Mouse (Mus musculus) testis, adult 2 months (tissue): Measurements from ENCODE around the gene Olfr1447. TPM values are rescaled to one million over a fixed set of nuclear protein-coding genes. Genes with fewer than 3 reads are reported as not detected.

Source experiments
- H3K27ac ChIP-seq: fragments of 200-500 bp; 2 replicates; pipeline ENCODE4 v1.5.1; 2012; ENCODE audit warnings: low read depth, low read length; ENCODE audit not compliant: control insufficient read depth, insufficient read depth
- H3K27me3 ChIP-seq: fragments of 200-500 bp; 2 replicates; pipeline ENCODE4 v1.6.1; 2012; ENCODE audit warnings: mild to moderate bottlenecking, low read length, moderate library complexity; ENCODE audit not compliant: control insufficient read depth, insufficient read depth
- H3K36me3 ChIP-seq: fragments of 200-500 bp; 2 replicates; pipeline ENCODE4 v1.6.1; 2012; ENCODE audit warnings: mild to moderate bottlenecking, low read length; ENCODE audit not compliant: control insufficient read depth, insufficient read depth
- H3K4me1 ChIP-seq: fragments of 200-500 bp; 2 replicates; pipeline ENCODE4 v1.6.1; 2012; ENCODE audit warnings: low read length; ENCODE audit not compliant: control insufficient read depth, insufficient read depth
- H3K4me3 ChIP-seq: fragments of 200-500 bp; 2 replicates; pipeline ENCODE4 v1.5.1; 2012; ENCODE audit warnings: low read depth, mild to moderate bottlenecking, low read length, moderate library complexity, mixed read lengths; ENCODE audit not compliant: control insufficient read depth
- CTCF ChIP-seq: fragments of 200-500 bp; IDR thresholded peaks from 2 replicates; pipeline ENCODE4 v1.5.1; 2012; ENCODE audit warnings: low read depth, mild to moderate bottlenecking, inconsistent platforms, low read length, moderate library complexity; ENCODE audit not compliant: control insufficient read depth, insufficient read depth, insufficient replicate concordance
- POLR2A ChIP-seq: fragments of 200-500 bp; IDR thresholded peaks from 2 replicates; pipeline ENCODE4 v1.6.1; 2012; ENCODE audit warnings: low read depth, mild to moderate bottlenecking, inconsistent platforms, low read length, moderate library complexity; ENCODE audit not compliant: control insufficient read depth
- polyA plus RNA-seq: library from polyadenylated mRNA; depleted of rRNA; stranded (reverse); fragments of >200 nt; gene quantifications from 2 replicates; pipeline ENCODE4 v1.2.3, GENCODE M21; 2012; rRNA removed

Gene Olfr1447
- not detected in 2 replicates for polyA plus RNA-seq

DNA sequence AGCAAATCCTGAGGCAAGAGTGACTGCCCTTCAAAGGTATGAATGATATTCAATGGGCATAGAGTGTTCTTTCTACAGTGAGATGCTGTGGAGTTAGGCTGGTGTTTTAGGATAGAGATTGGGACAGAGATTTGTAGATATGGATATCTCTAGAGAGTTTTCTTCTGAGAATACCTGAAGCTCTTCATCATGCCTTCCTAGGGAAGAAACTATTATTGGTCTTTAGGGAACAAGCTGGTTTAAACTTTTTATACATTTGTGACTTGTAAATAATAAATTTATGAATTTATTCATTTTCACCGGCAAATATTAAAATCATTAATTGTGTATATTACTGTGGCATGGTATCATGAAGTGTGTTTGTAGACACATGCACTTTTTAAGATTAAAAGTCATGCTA is at the start of gene Olfr1447:
Gene Olfr1447, minus strand, starts transcription at position 101 of the 400 bp plus-strand sequence.
- no peaks in the 10 kb centered on the region for H3K4me1 ChIP-seq
- TF ChIP-seq CTCF (no peak), POLR2A (no peak)
- H3K36me3 ChIP-seq: no peaks in the 10 kb centered on the region
- H3K27me3 ChIP-seq: no peaks in the 10 kb centered on the region
- no peak within 1 kb of the TSS for H3K4me3 ChIP-seq
- H3K27ac ChIP-seq: no peak within 1 kb of the TSS

DNA sequence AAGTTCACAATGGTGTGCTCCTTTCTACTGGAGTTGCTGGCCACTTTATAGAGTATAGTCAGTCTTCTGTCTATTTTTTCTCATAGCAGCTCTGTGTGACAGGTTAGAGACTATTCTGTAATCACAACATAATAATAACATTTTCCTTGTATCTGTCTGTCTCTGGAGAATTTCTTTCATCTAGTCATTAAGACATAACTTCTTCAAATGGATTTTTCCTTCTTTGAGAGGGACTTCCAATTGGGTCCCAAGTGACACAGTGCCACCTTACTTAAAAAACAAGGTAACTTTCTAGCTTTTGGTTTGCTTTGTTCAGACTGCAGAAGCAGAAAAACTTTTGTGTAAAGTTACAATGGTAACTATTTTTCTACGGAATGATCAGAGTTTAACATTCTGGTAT is 46.4 kb upstream of the Olfr1447 start, which contains the start of gene Olfr1450:
Gene Olfr1450, plus strand, starts transcription at position 301 of the 400 bp plus-strand sequence.
- Histone ChIP-seq H3K27me3 (no peaks in the 10 kb centered on the region), H3K27ac (no peak within 1 kb of the TSS), H3K4me3 (no peak within 1 kb of the TSS), H3K36me3 (no peaks in the 10 kb centered on the region), H3K4me1 (no peaks in the 10 kb centered on the region)
- no peak for TF ChIP-seq CTCF
- TF ChIP-seq POLR2A: no peak

DNA sequence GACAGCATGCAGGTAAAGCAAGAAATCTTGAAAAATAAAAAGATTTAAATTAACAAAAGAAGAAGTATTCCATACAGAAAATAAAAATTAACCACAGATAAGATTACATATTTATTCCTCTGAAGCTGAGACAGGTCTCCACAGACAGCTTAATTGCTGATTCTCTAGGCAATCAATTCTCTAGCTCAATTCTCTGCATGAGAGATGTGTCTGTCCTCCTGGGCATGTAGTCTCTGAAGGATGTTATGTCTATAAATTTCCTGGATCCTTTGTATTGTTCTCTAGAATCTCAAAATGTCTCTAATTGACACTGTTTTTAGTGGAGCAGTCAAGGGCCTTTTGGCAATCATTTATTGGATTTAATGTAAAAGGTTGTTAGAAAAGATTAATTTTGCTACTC is 27.0 kb upstream of the Olfr1447 start, which contains the start of gene Olfr1449:
Gene Olfr1449, plus strand, starts transcription at position 301 of the 400 bp plus-strand sequence.
- Histone ChIP-seq H3K27ac (no peak within 1 kb of the TSS), H3K4me1 (no peaks in the 10 kb centered on the region), H3K4me3 (no peak within 1 kb of the TSS), H3K27me3 (no peaks in the 10 kb centered on the region), H3K36me3 (no peaks in the 10 kb centered on the region)
- TF ChIP-seq POLR2A (no peak), CTCF (no peak)

DNA sequence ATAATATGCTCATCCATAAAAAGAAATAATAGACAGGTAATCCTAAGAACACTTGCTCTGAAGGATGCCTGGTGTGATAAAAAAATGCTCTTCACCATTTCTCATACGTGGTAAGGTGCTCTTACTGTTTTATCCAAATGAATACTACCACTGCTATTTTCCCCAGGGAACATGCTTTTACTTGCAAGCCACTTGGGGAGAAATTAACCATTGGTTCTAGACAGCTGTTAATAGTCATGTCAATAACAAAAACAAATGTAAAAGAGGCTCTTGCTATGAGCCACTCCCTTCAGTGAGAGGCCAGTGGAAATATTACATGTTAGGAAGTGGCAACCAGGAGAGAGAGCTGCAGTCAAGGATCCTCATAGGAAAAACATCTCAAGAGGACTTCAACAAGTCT is 20.8 kb upstream of the Olfr1447 start, which contains the start of gene Olfr1448:
Gene Olfr1448, minus strand, starts transcription at position 101 of the 400 bp plus-strand sequence.
- Histone ChIP-seq H3K4me1 (no peaks in the 10 kb centered on the region), H3K27me3 (no peaks in the 10 kb centered on the region), H3K4me3 (no peak within 1 kb of the TSS), H3K36me3 (no peaks in the 10 kb centered on the region), H3K27ac (no peak within 1 kb of the TSS)
- TF ChIP-seq POLR2A: no peak
- no peak for TF ChIP-seq CTCF

DNA sequence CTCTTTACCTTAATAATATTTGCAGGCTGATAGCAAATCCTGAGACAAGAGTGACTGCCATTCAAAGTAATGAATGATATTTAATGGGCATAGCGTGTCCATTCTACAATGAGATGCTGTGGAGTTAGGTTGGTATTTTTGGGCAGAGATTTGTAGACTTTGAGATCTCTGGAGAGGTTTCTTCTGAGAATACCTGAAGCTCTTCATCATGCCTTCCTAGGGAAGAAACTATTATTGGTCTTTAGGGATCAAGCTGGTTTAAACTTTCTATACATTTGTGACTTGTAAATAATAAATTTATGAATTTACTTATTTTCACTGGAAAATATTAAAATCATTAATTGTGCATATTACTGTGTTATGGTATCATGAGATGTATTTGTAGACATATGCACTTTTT is 10.1 kb downstream of the Olfr1447 start, which contains the start of gene Olfr1446:
Gene Olfr1446, minus strand, starts transcription at position 101 of the 400 bp plus-strand sequence.
- H3K4me1 ChIP-seq: no peaks in the 10 kb centered on the region
- H3K36me3 ChIP-seq: no peaks in the 10 kb centered on the region

DNA sequence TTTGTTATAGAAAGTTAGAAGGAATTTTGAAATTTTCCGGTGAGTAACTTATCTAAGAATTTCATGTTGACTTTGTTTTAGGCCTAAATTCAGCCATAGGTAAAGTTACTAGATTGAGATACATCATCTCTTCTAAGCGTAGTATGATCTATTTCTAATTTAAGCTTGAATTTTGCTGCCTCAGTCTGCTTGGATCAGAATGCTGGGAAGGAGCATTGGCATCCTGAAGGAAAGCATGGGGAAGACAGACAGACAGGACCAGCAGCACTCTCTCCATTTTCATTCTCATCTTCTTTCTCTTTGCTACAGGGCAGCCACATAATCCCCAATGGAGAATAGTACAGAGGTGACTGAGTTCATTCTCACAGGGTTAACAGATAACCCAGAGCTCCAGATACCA is 20.0 kb downstream of the Olfr1447 start, which contains the start of gene Olfr1445:
Gene Olfr1445, plus strand, starts transcription at position 301 of the 400 bp plus-strand sequence.
- no peaks in the 10 kb centered on the region for H3K4me1 ChIP-seq
- H3K4me3 ChIP-seq: no peak within 1 kb of the TSS
- H3K27me3 ChIP-seq: no peaks in the 10 kb centered on the region
- no peaks in the 10 kb centered on the region for H3K36me3 ChIP-seq
- H3K27ac ChIP-seq: no peak within 1 kb of the TSS
- TF ChIP-seq CTCF (no peak), POLR2A (no peak)

More for the DNA sequence above, 10.1 kb downstream of the Olfr1447 start, which contains the start of gene Olfr1446:
- TF ChIP-seq POLR2A: no peak
- no peak for TF ChIP-seq CTCF
- no peak within 1 kb of the TSS for H3K4me3 ChIP-seq
- H3K27me3 ChIP-seq: no peaks in the 10 kb centered on the region
- no peak within 1 kb of the TSS for H3K27ac ChIP-seq

DNA sequence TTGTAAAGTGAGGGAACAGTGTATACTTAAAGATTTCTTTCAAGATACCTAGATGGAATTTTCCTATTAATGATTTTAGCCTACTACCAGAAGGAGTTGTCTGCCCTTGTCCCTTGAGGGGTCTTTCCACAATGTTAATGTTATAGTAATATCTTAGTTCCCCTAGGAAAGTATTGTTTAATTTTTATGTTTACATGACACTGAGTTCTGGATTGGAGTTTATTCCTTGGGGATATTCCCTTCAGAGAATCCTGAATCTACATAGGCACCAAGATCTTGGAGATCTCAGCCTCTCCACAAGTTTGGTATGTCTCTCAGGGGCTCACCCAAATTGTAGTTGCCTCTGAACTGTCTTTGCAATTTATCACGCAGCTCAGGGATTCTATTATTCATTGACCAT is 46.6 kb downstream of the Olfr1447 start, which contains the start of gene Olfr1444:
Gene Olfr1444, plus strand, starts transcription at position 301 of the 400 bp plus-strand sequence.
- H3K27me3 ChIP-seq: no peaks in the 10 kb centered on the region
- no peaks in the 10 kb centered on the region for H3K36me3 ChIP-seq
- H3K27ac ChIP-seq: no peak within 1 kb of the TSS
- no peak within 1 kb of the TSS for H3K4me3 ChIP-seq
- TF ChIP-seq CTCF (no peak), POLR2A (no peak)
- H3K4me1 ChIP-seq: no peaks in the 10 kb centered on the region

Other genes starting within 250 kb of the Olfr1447 start
- not detected in 2 replicates for gene Olfr1442, start 233.3 kb downstream of the Olfr1447 start, polyA plus RNA-seq
- gene Olfr1443, start 225.6 kb downstream of the Olfr1447 start, polyA plus RNA-seq: not detected in 2 replicates
- not detected in 2 replicates for gene Keg1, start 208.0 kb downstream of the Olfr1447 start, polyA plus RNA-seq
- 2.9 and 3.1 TPM in 2 replicates for gene Cntf, start 138.1 kb downstream of the Olfr1447 start, polyA plus RNA-seq
- 40.2 and 48.5 TPM in 2 replicates for gene Zfp91, start 107.6 kb downstream of the Olfr1447 start, polyA plus RNA-seq
- gene Lpxn, start 107.5 kb downstream of the Olfr1447 start, polyA plus RNA-seq: 25.4 and 27.6 TPM in 2 replicates
- gene Gm5244, start 57.1 kb downstream of the Olfr1447 start, polyA plus RNA-seq: 0.21 and 0.41 TPM in 2 replicates
- gene Olfr1444, start 46.5 kb downstream of the Olfr1447 start, polyA plus RNA-seq: 0.96 and 1.2 TPM in 2 replicates
- gene Olfr1445, start 19.9 kb downstream of the Olfr1447 start, polyA plus RNA-seq: 0.62 and 0.94 TPM in 2 replicates
- gene Olfr1446, start 10.2 kb downstream of the Olfr1447 start, polyA plus RNA-seq: not detected in 2 replicates
- gene Olfr1448, start 20.7 kb upstream of the Olfr1447 start, polyA plus RNA-seq: not detected in 2 replicates
- gene Olfr1449, start 27.1 kb upstream of the Olfr1447 start, polyA plus RNA-seq: not detected in 2 replicates
- not detected in 2 replicates for gene Olfr1450, start 46.5 kb upstream of the Olfr1447 start, polyA plus RNA-seq
- gene Olfr1451, start 91.3 kb upstream of the Olfr1447 start, polyA plus RNA-seq: not detected in 2 replicates
- gene Olfr1453, start 124.6 kb upstream of the Olfr1447 start, polyA plus RNA-seq: not detected in 2 replicates
- gene Olfr1454, start 156.9 kb upstream of the Olfr1447 start, polyA plus RNA-seq: not detected in 2 replicates
- gene Olfr1457, start 194.1 kb upstream of the Olfr1447 start, polyA plus RNA-seq: not detected in 2 replicates
- not detected in 2 replicates for gene Olfr1458, start 203.0 kb upstream of the Olfr1447 start, polyA plus RNA-seq
- 0.01 and 0.02 TPM in 2 replicates for gene Olfr1459, start 245.8 kb upstream of the Olfr1447 start, polyA plus RNA-seq